Mouse (Mus musculus): ENCODE results near the gene Fzd4. TPM values are rescaled to one million over a fixed set of nuclear protein-coding genes. Genes with fewer than 3 reads are reported as not detected.

Gene Fzd4
- total RNA-seq (2014; rRNA removed), result 4.4 and 4.7 TPM in 2 replicates
- polyA plus RNA-seq (2015; fragmentation: Nextera tagmentation; extraction: Ambion mirVana), result 2.1 TPM in 2 replicates

- H3K4me1 ChIP-seq (ENCODE audit: insufficient read depth, low read length), result no peaks in the 10 kb centered on the region
- H3K9me3 ChIP-seq (ENCODE audit: low read length), result no peaks in the 10 kb centered on the region
- peak within 1 kb of the TSS; percentile 75 for H3K9ac ChIP-seq (replicated peaks; ENCODE audit: low read length)
- TF ChIP-seq CTCF (IDR thresholded peaks at IDR 0.05; ENCODE audit: low read depth), result peak; percentile 39
- under 1% methylated on average over 52 of the region's 62 CpGs for WGBS
- ATAC-seq, result peak; percentile 98
- peak within 1 kb of the TSS; percentile 81 for H3K27ac ChIP-seq
- peak within 1 kb of the TSS; percentile 100 for H3K4me2 ChIP-seq (ENCODE audit: low read depth, low read length)
- H3K36me3 ChIP-seq (ENCODE audit: insufficient read depth, low read length), result no peaks in the 10 kb centered on the region
- no peaks in the 10 kb centered on the region for H3K27me3 ChIP-seq (ENCODE audit: insufficient read depth, low read length)
- H3K4me3 ChIP-seq (ENCODE audit: low read length), result peak within 1 kb of the TSS; percentile 80
- peak; percentile 95 for DNase-seq (ENCODE audit: low spot score)
Observed at GRCm38 (mm10) chr7:89404081-89404733, at the start of gene Fzd4, which contains the start of gene Tmem135. TSS of gene Fzd4 (plus strand) at chr7:89404355. TSS of gene Tmem135 (minus strand) at chr7:89404222.

- H3K27ac ChIP-seq, result no peak overlapping the region
- no peaks in the 10 kb centered on the region for H3K4me1 ChIP-seq (ENCODE audit: insufficient read depth, low read length)
- H3K36me3 ChIP-seq (ENCODE audit: insufficient read depth, low read length), result no peaks in the 10 kb centered on the region
- TF ChIP-seq CTCF (IDR thresholded peaks at IDR 0.05; ENCODE audit: low read depth), result no peak
- 76% methylated on average over 8 of the region's 8 CpGs for WGBS
- no peaks in the 10 kb centered on the region for H3K27me3 ChIP-seq (ENCODE audit: insufficient read depth, low read length)
- ATAC-seq, result no peak
- H3K9me3 ChIP-seq (ENCODE audit: low read length), result no peaks in the 10 kb centered on the region
- no peak overlapping the region for H3K9ac ChIP-seq (replicated peaks; ENCODE audit: low read length)
- no peak overlapping the region for H3K4me2 ChIP-seq (ENCODE audit: low read depth, low read length)
- H3K4me3 ChIP-seq (ENCODE audit: low read length), result no peak overlapping the region
- no peak for DNase-seq (ENCODE audit: low spot score)
Observed at GRCm38 (mm10) chr7:89355519-89356255, 48.5 kb upstream of the Fzd4 start.

GRCm38 (mm10) chr7:89356307-89356706 lies 47.8 kb upstream of the Fzd4 start:
- 42% methylated on average over 4 of the region's 4 CpGs for WGBS
- no peaks in the 10 kb centered on the region for H3K4me1 ChIP-seq (ENCODE audit: insufficient read depth, low read length)

DNA sequence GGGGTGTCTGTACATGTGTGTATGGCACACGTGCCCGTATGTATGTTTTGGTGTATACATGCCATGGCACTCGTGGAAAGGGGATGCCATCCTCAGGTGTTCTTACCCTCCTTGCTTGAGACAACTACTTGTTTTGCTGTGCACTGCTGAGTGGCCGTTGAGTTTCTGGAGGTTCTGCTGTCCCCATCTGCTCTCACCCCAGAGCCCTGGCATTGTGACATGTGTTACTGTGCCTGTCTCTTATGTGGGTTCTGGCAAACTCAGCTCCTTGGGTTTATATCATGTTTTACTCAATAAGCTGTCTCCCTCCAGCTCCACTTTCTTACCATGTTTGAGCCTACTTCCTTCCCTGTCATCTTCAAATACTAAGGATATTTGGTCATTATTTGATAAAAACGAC lies 40.2 kb upstream of the Fzd4 start:
- TF ChIP-seq CTCF (IDR thresholded peaks at IDR 0.05; ENCODE audit: low read depth), result no peak
- ATAC-seq, result no peak

More at GRCm38 (mm10) chr7:89356307-89356706, 47.8 kb upstream of the Fzd4 start:
- ATAC-seq, result no peak
- Histone ChIP-seq H3K36me3 (ENCODE audit: insufficient read depth, low read length) (no peaks in the 10 kb centered on the region), H3K9me3 (ENCODE audit: low read length) (no peaks in the 10 kb centered on the region), H3K9ac (replicated peaks; ENCODE audit: low read length) (no peak overlapping the region), H3K27me3 (ENCODE audit: insufficient read depth, low read length) (no peaks in the 10 kb centered on the region), H3K27ac (no peak overlapping the region), H3K4me2 (ENCODE audit: low read depth, low read length) (no peak overlapping the region), H3K4me3 (ENCODE audit: low read length) (no peak overlapping the region)
- DNase-seq (ENCODE audit: low spot score), result no peak
- no peak for TF ChIP-seq CTCF (IDR thresholded peaks at IDR 0.05; ENCODE audit: low read depth)

DNA sequence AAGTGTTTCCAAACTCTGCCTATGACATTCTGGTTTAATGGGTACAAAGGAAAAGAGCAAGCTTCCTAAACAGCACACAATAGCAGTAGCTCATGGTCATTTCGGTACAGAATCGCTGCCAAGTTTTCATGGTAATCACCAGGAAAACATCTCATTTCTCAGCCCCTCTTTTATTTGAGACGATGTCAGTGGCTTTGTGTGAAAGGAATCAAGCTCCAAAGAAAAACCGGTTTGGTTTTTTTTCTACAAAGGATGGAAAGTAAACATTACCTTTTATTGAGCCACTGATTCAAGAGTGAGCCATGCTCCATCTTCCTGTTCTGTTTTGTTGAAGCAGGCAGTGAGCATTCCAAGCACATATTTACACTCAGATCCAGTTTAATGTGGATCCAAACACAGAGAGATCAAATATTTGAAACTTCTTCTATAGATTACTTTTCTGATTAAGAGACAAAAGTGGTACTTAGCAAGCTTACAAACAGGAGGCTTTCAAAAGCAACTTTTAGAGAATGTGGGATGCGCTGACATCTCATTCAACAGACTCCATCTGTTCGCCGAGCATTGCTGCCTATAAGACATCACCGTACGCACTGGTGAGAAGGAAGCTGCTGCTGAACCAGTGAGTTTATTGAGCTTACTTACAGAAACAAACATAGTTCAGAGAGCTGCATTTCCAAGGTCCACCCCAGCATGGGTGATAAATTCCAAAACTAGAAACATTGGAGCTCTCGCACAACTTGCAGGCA lies 38.8 kb upstream of the Fzd4 start:
- ATAC-seq, result no peak; the same call in 1 of the 2 replicates
- 49% methylated on average over 10 of the region's 10 CpGs for WGBS

More for the DNA sequence above, 40.2 kb upstream of the Fzd4 start:
- Histone ChIP-seq H3K27ac (no peak overlapping the region), H3K4me2 (ENCODE audit: low read depth, low read length) (no peak overlapping the region), H3K4me1 (ENCODE audit: insufficient read depth, low read length) (no peaks in the 10 kb centered on the region), H3K36me3 (ENCODE audit: insufficient read depth, low read length) (no peaks in the 10 kb centered on the region), H3K9me3 (ENCODE audit: low read length) (no peaks in the 10 kb centered on the region), H3K4me3 (ENCODE audit: low read length) (no peak overlapping the region), H3K9ac (replicated peaks; ENCODE audit: low read length) (no peak overlapping the region), H3K27me3 (ENCODE audit: insufficient read depth, low read length) (no peaks in the 10 kb centered on the region)
- DNase-seq (ENCODE audit: low spot score), result no peak
- 89% methylated on average over 5 of the region's 5 CpGs for WGBS

GRCm38 (mm10) chr7:89367643-89368042 lies 36.5 kb upstream of the Fzd4 start:
- no peaks in the 10 kb centered on the region for H3K4me1 ChIP-seq (ENCODE audit: insufficient read depth, low read length)
- H3K27me3 ChIP-seq (ENCODE audit: insufficient read depth, low read length), result no peaks in the 10 kb centered on the region
- ATAC-seq (no peak), DNase-seq (ENCODE audit: low spot score) (no peak)
- no peak overlapping the region for H3K4me2 ChIP-seq (ENCODE audit: low read depth, low read length)
- H3K9ac ChIP-seq (replicated peaks; ENCODE audit: low read length), result no peak overlapping the region
- WGBS, result 41% methylated on average over 3 of the region's 3 CpGs
- TF ChIP-seq CTCF (IDR thresholded peaks at IDR 0.05; ENCODE audit: low read depth), result no peak
- H3K4me3 ChIP-seq (ENCODE audit: low read length), result no peak overlapping the region
- H3K36me3 ChIP-seq (ENCODE audit: insufficient read depth, low read length), result no peaks in the 10 kb centered on the region
- H3K9me3 ChIP-seq (ENCODE audit: low read length), result no peaks in the 10 kb centered on the region
- H3K27ac ChIP-seq, result no peak overlapping the region

More for the DNA sequence above, 38.8 kb upstream of the Fzd4 start:
- Histone ChIP-seq H3K36me3 (ENCODE audit: insufficient read depth, low read length) (no peaks in the 10 kb centered on the region), H3K4me2 (ENCODE audit: low read depth, low read length) (0 out of 2 replicates have a peak overlapping the region, but pooled peaks have one; percentile 28), H3K4me1 (ENCODE audit: insufficient read depth, low read length) (no peaks in the 10 kb centered on the region), H3K9ac (replicated peaks; ENCODE audit: low read length) (no peak overlapping the region), H3K27ac (no peak overlapping the region), H3K27me3 (ENCODE audit: insufficient read depth, low read length) (no peaks in the 10 kb centered on the region), H3K4me3 (ENCODE audit: low read length) (no peak overlapping the region), H3K9me3 (ENCODE audit: low read length) (no peaks in the 10 kb centered on the region)
- no peak for TF ChIP-seq CTCF (IDR thresholded peaks at IDR 0.05; ENCODE audit: low read depth)
- peak; percentile 25 for DNase-seq (ENCODE audit: low spot score)

All from hindbrain, postnatal 0 days (tissue).